Mouse (Mus musculus) adrenal gland, postnatal 25 days (tissue): ENCODE results near the gene Tmem63c. TPM values are rescaled to one million over a fixed set of nuclear protein-coding genes. Genes with fewer than 3 reads are reported as not detected.
A peak's percentile ranks its signal among the peaks of the same experiment; 100 is the strongest.

Experiments used
- DNase-seq: peaks from one replicate; pipeline ENCODE4 v3.0.0; 2021; ENCODE audit warnings: mixed read lengths
- long read RNA-seq: library from polyadenylated mRNA; stranded (forward); transcript quantifications from one replicate; pipeline ENCODE4 v2.0.0, GENCODE M21; 2021
- total RNA-seq: library from RNA; stranded (reverse); gene quantifications from 2 replicates; pipeline ENCODE4 v1.2.3, GENCODE M21; 2021

Gene Tmem63c
- total RNA-seq: 0.71 and 1.5 TPM in 2 replicates
- long read RNA-seq: 0 reads

DNA sequence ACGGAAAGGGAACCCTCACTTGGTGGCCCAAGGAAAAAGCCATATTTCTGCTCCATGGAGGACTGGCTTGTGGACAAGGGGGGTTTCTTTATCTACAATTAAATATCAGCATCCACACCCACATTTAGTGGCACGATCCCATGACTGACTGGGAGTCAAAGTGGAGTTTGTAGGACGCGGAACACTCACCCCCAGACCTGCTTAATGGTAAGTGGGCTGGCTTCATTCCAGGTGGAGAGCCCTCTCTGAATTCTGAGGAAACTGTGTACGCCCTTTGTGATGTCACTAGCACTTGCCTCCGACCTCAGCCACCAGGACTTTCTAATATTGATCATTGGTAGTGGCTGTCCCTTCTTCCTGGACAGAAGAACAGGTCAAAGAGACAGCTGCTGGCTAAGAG lies at the start of gene Tmem63c:
Gene Tmem63c (plus strand): TSS at position 301 of the 400 bp plus-strand sequence.
- no peak for DNase-seq

DNA sequence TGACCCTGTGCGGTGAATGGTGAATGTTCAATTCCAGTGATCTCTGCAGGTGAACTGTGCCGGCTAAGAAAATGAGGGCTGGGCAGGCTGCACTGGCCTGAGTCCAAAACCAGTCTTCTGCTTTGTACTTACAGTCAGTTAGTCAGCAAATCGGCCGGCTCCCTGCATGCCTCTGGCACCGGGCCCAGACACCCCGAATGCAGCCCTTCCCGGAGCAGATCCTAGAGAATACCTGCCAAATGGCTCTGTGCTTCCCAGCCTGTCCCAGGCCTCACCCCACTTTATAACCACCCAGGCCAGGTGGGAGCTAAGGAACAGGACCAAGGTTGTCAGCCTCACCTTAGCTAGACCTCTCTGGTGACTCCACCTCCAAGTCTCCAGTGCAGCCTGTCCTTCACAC lies 47.9 kb upstream of the Tmem63c start:
- DNase-seq: peak; percentile 85

DNA sequence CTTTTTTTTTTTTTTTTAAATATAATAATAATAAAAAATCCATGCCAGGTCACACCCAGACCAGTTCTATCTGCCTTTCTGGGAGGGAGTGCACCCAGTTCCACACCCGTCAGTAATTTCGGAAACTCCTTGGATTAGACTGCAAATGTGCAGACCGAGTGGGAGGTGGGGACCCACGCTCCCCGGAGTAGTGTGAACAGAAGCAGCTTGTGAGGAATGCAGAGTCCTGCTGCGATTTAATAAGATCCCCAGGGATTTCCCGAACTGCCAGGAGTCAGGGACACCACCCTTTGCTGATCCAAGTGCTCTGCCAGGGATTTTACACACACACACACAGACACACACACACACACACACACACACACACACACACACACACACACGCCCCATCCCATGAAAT lies 47.4 kb upstream of the Tmem63c start:
- no peak for DNase-seq

DNA sequence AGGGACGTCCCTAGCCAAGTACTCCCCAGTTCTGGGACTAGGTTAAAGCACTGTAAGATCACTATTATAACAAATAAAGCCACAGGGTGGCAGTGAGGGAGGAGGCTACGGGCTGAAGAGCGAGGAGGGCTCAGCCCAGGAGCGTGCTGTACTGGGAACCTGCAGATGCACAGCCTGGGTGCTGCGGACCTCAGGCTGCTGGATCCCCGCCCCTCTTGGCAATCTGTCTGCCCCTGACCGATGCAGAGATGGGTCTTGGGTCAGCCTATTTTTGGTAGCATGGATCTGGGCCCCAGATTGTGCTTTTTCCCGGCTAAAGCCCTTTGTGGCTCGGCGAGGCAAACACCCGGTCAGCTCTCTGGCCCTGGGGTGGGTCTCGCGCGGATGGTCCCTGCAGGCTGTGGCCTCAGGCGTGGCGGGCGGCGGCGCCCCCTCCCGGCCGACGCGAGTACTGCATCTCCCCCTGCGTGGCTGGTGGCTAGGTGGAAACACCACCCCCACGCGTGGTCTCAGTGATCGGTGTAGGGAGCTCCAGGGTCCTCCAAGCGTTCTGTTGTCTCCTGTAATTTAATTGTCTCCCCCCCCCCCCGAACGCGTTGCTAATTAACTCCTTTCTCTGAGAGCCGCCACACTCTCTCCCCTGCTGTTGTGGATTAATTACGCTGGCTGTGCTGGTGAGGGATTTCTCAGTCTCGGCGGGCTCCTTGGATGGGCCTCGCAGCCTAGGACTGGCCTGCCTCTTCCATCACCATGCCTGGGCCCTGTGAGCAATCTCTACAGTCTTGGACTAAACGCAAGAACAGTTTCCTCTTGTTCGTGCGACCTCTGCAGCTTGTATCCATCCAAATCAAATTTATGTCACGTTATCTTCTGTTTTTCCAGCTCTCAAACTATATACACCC lies 46.5 kb upstream of the Tmem63c start:
- peak; percentile 65 for DNase-seq

DNA sequence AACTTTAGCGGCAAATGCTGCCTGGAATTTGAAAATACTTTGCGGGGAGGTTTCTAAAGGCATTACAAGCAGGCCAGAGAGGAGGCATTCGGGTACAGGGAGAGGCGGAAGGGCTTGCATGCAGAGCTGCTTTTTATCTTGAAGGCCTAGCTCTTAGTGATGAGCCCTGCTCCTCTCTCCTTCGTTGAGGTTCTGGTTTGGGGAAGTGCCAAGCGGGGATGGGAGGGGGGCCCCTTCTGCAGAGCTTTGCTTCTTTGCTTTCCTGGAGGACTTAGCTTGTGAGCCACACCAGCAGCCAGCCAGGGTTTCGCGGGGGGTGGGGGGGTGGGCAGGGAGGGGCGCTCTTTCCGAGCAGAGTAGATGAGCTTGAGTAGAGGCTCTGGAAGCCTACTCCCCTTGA lies 45.4 kb upstream of the Tmem63c start:
- no peak for DNase-seq

DNA sequence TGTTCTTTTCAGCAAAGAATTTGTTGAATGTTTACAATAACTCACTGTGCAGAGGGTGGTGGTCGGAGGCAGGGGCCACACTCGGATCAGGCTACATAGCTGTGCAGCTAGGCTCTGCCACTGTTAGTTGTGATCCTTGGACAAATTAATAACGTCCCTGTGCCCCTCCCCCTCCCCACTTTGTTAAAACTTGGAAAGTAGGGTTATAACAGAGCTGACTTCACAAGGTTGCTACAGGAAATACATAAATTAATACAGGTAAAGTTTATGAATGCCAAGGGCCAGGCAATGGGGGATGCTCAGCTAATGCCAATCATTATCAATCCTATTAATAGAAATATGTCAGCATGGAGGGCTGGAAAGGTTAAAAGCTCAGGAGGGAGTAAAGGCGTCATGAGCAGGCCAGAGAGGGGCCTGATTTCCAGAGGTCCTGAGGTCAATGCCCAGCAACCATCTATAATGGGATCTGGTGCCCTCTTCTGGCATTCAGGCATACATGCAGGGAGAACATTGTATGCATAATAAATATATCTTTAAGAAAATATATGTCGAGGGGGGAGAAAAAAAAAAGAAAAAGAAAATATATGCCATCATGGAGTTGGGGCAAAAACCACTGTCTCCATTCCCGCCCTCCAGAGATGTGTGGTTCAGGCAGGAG lies 44.5 kb upstream of the Tmem63c start:
- no peak for DNase-seq

DNA sequence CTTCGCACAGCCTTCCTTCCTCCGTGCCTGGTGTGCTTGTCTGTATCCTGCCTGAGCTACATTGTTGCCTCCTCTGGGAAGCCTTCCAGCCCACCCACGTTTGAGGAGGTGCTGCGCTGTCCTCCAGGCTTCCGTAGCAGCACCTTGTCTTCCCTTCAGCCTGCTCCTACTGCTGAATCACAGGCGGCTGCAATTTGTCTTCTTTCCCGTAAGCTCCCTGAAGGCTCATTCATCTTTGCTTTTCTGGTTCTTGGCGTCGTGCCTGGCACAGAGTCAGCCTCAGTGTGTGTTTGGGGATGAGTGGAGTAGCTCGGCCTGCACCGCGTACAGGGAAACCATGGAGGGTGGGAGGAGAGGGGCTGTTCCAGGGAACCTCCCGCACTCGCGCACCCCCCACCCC lies 43.3 kb upstream of the Tmem63c start:
- DNase-seq: peak; percentile 83

DNA sequence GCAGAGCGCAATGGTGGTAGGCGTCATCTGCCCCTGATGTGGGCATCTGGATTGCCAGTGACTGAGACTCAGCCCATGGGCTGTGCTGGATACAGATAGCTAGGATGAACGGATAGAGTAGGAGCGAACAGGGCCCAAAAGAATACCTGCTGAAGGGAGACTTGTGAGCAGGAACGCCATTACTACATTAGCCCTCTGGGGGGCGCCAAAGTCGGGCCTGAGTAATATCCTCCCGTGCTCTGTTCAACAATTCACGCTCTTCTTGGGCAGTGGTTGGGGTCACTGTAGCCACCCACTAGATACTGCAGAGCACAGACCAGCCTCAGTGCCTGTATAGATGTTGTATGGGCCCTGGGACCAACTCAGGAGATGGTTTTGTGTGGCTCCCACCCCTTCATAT lies 40.0 kb upstream of the Tmem63c start:
- DNase-seq: no peak

DNA sequence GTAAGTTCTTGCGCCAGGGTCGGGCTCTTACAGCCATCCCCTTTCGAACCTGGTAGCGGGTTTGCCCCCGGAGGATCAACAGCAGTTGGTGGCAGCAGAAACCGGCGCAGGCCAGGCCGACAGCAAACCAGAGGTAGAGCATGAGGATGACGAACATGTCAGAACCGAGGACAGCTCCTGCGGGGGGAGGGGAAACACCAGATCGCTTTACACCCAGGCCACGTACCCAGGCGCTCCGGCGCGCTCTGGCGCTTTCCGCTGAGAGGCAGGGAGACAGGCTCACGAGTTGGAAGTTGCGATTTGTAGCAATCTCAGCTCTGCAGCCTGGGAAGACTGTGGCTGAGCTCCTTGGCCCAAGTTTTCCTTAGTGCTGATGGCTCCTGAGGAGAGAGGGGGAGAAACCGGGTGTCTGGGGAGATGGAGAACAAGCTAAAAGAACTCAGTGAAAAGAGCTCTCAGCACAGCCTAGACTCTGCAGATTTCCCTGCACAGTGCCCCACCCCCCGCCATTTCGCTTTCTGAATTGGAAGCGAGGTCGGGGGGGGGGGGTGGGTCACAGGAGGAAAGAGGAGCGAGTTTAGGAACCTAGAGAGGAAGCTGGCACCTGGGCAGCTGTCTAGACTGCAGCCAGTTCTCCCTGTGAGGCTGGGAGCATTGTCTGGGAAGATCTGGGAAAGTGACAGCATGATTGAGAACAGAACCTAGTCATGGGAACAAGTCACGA lies 37.5 kb upstream of the Tmem63c start:
- DNase-seq: peak; percentile 67

DNA sequence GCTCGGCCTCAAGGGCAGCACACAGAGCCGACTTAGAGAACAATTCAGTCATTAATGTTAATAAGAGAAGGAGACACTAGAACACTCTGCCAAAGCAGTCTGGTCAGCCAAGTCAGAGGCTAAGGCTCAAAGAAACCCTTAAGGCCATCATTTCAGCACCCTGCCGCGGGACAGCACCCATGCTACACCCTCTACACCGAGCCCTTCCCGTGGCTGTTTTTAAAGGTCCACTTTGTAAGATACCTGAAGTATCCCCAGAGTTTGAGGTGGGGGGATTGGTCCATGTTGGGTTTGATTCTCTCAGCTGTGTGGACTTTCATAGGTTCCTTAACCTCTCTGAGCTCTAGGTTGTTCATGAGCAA lies 37.0 kb upstream of the Tmem63c start:
- peak; percentile 60 for DNase-seq

DNA sequence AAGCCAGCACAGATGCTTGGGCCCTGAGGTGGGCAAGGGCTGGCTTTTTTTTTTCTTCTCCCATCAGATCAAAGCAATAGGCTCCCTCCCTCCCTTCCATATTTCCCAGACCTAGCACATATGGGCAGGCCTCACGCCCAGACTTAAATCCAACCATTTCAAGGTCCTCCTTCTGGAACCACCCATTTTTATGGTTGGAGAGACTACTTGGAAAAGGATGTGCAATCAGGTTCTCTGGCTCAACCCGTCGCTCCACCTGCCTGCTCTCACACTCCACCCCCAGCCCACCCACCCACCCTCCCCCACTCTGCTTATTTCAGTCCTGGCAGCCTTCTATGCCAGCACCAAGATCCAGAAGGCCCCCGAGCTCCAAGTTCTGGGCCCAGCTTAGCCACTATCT lies 34.6 kb upstream of the Tmem63c start:
- DNase-seq: no peak

DNA sequence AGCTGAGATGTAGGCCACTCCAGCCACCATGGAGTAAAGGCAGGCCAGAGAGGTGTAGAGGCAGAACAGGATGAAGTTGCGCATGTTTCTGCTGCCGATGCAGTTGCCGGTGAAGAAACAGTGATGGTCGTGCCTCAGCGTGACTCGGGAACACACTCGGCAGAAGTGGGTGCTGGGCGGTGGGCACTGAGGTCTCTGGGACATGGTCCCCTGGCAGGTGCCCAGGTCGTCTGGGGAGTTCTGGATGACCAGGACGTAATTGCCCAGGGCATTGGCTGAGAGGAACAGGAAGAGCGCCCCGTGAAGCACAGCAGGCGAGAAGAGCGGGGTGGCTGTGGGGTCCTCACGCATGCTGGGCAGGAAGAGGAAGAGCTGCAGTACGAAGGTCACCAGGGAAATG lies 32.9 kb upstream of the Tmem63c start:
- no peak for DNase-seq

DNA sequence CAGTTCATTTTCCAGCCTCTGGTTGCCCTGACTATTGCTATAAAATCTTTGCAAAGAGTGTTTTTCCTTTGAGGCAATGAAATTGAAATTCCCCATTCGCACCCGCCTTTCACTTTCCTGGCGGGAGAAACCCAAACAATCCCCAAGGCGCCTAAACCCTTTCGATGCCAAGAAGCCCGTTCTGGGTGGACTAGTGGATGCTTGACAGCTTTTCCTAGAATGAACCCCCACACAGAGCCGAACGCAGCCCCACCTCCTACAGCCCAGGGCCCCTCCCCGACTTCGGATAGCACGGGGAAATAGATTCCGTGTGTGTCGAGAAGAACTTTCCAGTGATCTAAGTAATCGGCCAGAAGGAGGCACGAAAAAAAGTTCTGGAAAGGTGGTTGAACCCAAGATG lies 31.8 kb upstream of the Tmem63c start:
- DNase-seq: no peak

DNA sequence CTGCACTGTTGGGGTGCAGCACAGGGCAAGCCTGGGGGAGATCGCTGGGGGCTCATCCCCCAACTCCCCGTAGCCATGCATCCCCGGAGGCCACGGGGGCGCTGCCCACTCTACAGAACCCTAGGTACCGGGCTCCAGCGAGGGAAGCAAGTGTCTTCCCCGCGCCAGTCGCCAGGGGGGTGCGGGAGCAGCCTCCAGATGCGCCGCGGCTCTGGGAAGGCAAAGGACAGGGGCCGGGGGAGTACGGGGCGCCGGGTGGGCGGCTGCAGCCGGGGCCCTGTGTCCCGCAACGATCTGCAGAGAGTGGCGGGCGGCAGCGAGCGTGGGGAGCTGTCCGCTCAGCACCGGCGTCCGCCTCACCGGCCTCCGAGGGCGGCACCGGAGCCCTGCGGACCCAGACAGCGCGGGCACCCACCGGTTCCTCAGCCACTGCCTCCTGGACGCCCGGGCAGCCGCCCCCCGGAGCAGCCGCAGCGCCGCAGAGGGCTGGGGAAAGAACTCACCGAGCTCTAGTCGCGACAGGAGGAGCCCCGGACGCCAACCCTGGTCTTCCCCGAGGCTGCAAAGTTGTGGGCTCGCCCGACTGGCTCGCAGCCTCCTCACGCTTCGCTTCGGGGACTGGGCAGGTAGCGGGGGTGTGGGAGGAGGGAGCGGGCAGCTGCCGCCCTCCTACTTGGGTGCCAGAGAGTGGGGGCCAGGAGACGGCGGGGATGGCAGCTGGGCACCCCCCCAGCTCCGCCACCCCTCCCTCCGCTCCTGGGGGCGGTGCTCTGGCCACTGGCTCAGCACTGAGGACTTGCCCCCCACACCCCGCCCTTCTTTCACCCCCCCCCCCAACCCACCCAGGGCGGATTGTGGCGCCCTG lies 31.0 kb upstream of the Tmem63c start, which contains the start of gene Zdhhc22:
Gene Zdhhc22 (minus strand): TSS at position 541 of the 865 bp plus-strand sequence.
- peak; percentile 60 for DNase-seq

DNA sequence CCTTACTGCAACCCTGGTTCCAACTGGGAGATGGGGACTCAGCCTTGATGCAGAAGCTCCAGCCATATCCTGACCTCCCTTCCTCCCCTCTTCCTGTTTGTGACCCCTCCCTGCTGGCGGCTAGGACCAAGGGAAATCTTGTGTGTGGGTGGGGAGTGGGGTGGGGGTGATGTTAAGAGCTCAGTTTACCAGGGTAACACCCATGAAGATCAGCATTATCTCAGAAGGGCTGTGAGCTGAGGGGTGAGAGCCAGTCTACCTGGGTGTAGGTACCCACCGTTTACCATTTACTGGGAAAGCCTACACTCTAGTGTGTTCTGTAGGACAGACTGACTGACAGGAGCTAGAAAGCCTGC lies 30.4 kb upstream of the Tmem63c start:
- DNase-seq: no peak

DNA sequence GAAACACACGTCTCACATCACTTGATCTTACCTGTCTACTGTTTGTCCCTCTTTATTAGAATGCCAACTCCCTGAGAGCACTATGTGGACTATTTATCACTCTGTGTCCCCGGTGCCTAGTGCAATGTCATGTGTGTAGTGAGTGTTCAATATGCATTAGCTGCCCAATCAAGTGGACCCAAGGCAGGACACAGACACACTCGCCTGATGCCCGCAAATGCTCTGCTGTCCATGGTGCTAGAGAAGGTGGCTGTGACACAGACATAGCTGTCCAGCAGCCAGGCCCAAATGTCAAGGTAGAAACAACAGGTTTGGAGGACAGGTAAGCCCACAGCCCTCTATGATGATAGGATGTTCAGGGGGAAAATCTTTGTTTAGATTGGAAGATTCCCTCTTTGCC lies 27.0 kb upstream of the Tmem63c start:
- DNase-seq: no peak

DNA sequence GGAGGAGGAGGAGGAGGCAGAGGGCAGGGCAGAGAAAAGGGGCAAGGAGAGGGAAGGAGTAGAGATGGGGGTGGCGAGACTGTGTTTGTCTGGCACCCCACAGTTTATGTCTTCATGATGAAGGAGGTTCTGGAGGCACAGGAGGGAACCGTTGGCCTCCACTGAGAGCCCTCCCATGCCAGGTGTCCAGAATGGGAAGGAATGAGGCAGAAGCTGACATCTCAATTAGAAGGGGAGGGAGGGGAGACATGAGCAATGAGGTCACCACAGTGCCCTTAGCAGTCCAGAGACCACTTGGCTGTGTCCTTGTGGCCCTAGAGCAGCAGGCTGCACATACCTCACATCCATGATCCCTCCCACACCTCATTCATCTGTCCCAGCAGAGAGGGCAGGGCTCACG lies 26.4 kb upstream of the Tmem63c start:
- no peak for DNase-seq

DNA sequence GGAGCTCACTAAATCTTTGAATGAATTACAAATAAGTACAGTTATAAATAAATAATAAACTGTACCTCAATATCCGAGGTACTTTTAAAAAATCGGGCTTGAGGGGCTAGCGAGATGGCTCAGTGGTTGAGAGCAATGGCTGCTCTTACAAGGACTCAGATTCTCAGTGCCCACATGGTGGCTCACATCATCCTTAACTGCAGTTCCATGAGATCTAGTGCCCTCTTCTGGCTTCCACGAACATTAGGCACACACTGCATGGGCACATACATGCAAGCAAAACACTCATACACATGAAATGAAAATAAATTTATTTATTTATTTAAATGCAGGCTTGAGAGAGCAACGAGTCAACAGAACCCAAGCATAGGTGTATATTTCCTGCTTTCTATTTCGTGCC lies 25.2 kb upstream of the Tmem63c start:
- DNase-seq: no peak

DNA sequence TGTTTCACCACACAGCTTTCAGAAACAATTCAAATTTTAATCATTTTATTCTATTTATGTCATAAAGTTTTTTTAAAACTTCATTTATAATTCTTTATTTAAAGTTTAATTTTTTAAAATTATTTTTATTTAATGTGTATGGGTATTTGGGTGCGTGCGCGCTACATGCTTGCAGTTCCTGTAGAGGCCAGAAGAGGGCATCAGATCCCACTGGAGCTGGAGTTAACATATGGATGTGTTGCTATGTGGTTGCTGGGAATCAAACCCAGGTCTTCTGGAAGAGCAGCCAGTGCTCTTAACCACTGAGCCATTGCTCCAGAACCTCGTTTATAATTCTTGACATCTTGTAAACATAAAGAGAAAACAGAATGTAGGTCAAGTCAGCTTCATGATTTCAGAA lies 22.4 kb upstream of the Tmem63c start:
- DNase-seq: no peak

DNA sequence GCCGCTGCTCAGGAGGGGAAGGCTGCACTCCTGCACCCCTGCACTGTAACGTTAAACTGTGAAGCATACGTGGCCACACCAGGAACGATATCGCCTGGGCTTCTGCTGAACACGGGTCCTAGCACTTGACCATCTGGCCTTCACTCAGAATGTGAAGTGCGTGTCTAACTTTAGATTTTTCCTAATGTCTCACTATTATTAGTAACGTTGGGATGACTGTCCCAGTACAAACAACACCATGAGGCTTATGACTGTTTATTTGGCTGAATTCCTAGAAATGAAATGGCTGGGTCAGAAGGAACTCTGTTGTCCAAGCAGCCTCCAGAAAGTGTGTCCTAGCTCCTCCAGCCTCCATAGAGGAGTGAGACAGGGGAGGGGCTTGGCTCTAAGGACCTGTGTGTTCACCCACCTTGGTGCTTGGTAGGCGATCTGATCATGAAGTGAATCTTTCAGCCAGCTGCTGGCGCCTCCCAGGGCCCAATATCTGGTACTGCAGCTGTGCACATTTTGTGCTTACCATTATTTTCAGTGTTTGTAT lies 21.8 kb upstream of the Tmem63c start:
- DNase-seq: no peak

DNA sequence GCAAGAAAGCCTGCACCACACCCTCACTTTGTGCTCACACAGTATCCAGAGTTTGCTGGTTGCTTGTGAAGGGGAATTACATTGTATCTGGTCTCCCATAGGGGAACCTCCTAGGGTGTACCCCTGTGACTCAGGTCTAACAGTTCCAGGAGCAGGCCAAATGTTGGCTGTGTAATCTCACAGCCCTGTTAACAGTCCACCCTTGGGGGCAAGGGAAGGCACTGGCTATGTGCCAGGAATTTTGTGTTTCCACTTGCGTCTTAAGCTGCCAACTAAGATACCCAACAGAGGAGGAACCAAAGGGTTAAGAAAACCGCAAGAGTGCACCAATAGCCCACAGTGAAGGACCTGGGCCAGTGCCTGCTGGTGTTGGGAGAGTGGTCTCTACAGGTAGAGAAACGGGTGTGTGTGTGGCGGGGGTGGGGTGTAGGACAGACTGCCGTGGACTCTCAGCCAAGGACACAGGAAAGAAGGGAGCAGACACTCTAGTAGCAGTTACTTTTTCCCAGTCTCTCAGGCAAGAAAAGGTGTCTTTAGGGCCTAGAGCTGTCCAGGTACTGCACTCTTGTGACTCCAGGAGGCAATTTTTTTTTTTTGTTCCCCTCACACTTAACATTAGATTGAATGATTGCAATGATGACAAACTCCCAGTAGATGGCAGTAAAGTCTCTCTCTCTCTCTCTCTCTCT lies 20.8 kb upstream of the Tmem63c start:
- DNase-seq: no peak
